Mouse (Mus musculus) CD4-positive helper T cell, adult 2 months (primary cell): ENCODE measurements around the gene Wscd2.
A peak's percentile ranks its signal among the peaks of the same experiment; 100 is the strongest.
"Not testable (repeated sequence)": the region's sequence is repeated elsewhere in the genome, so short reads cannot be mapped to it uniquely, and the experiment has no call there.

Source experiments
- DNase-seq: peaks from one replicate; pipeline ENCODE4 v3.0.0-alpha.2; 2012; ENCODE audit warnings: low read depth, missing footprints, low spot score

Wscd2 gene

GRCm38 (mm10) chr5:113580801-113581200 is 90.7 kb downstream of the Wscd2 start:
- DNase-seq, result no peak

DNA sequence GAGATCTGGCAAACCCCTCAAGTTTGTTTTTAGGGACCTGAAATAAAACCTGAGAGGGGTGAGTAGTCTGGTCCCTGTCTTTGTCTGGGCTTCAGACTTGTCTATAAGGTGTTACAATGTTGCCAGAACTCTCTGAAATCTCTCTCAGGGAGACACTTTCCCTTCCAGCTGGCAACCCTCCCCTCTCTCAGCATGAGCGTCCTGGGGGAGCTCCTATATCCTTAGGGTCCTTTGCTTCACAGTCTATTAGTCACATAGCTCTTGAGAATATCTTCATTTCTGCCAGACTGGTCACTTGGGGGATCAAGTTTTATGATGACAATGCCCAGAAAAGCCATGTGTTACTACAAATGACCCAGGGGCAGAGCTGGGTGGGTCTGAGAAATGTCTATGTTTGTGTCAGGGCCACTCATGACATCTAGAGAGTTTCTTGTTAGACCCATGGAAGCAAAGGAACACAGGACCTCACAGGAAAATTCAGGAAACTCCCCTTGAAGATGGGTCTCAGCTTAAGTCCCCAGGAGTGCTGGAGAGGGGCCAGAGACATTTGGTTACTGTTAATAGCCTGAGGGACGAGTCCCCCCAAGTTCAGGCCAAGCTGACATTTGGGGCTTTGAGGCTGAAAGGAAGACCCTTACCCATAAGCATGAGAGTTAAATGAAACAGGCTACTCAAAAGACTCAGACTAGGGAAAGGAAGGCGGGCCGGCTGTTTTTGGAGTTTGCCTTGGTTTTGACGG is 93.5 kb downstream of the Wscd2 start:
- no peak for DNase-seq

GRCm38 (mm10) chr5:113584439-113584838 is 94.3 kb downstream of the Wscd2 start:
- no peak for DNase-seq

DNA sequence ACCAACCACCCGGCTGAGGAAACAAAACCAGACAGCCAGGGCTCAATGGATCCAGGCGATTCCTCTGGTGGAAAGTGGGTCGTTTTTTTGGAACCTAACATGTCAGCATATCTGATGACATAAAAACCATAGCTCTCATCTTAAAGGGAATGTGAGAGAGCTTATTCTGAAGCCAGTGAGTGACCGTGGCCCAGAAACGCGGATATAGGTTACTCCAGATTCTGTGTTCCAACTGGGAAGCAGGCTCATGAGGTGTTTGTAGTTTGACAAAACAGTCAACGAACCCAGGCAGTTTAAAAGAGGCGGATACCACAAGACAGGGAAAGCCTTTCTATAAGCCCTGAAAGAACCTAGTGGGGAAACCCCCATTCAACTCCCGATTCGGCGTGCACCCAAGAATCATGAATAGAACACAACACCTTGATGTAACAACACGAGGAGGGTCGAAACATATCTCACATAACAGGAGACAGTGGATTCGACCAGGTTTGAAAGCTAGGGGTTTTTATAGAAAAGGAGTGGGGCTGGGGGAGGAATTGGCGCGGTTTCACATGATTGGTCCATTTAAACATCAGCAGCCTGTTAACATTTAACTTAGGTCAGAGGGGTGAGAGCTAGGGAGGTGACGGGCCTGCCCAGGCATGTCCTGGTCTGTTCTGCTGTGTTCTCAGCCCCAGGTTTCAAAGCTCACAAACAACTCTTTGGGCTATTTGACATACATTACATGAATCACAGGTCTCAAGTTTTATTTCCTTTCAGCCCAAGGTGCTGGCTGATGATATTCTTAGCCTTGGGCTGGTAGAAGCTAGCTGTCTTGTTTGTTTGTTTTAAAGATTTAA is 95.7 kb downstream of the Wscd2 start:
- DNase-seq, result not testable (repeated sequence)

DNA sequence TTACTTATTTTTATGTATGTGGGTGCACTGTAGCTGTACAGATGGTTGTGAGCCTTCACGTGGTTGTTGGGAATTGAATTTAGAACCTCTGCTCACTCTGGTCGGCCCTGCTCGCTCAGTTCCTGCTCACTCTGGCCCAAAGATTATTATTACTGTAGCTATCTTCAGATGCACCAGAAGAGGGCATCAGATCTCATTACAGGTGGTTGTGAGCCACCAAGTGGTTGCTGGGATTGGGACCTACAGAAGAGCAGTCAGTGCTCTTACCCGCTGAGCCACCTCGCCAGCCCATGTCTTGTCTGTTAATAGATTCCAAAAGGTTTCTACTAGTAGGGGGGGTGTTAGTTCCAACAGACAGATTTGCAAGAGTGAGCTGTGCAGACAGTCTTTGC is 96.3 kb downstream of the Wscd2 start:
- not testable (repeated sequence) for DNase-seq

DNA sequence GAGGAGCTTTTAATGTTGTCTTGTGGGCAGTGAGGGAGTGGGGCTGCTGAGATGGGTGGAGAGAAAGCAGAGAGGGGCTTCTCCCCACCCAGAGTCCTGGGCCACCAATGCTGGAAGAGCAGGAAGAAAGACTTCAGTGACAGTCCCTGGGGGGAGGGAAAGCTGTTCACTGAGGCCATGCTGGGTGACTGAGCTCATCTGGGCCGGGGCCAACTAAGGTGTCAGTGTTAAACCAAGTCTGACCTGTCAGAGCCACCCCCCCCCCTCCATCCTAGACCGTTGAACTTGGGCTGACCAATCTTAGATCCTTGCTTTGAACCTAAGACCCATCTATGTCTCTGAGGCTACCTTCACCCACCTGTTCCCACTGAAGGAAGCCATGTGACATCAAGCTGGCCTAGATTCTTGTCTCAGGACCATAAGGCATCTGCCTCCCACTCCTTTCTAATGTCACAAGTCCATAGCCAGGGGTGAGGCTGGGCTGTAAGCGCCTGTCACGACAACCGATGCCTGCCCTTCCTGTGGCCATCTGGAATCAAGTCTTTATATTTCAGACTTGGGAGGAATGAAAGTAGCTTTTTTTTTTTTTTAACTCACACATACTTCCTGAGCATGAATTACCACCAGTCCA is 100.0 kb downstream of the Wscd2 start:
- no peak for DNase-seq

DNA sequence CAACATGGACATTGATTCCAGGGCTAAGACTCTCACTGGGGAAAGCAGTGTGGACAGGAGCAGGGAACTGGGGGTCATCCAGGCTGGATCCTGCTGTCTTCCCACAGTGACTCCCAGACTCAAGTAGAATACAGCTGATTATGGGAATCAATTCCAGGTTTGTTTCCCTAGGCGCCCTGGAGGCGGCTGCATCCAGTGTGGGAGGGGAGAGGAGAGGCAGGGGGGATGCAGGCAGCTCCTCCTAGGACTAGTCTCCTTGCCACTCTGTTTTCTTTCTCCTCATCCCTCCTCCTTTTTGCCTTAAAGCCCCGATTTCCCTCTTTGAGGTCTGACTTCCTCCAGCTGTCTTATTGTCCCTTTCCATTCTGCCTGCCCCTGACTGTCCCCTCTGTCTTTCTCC is 101.0 kb downstream of the Wscd2 start:
- DNase-seq, result no peak

GRCm38 (mm10) chr5:113591751-113592230 is 101.7 kb downstream of the Wscd2 start:
- DNase-seq, result peak; percentile 19

DNA sequence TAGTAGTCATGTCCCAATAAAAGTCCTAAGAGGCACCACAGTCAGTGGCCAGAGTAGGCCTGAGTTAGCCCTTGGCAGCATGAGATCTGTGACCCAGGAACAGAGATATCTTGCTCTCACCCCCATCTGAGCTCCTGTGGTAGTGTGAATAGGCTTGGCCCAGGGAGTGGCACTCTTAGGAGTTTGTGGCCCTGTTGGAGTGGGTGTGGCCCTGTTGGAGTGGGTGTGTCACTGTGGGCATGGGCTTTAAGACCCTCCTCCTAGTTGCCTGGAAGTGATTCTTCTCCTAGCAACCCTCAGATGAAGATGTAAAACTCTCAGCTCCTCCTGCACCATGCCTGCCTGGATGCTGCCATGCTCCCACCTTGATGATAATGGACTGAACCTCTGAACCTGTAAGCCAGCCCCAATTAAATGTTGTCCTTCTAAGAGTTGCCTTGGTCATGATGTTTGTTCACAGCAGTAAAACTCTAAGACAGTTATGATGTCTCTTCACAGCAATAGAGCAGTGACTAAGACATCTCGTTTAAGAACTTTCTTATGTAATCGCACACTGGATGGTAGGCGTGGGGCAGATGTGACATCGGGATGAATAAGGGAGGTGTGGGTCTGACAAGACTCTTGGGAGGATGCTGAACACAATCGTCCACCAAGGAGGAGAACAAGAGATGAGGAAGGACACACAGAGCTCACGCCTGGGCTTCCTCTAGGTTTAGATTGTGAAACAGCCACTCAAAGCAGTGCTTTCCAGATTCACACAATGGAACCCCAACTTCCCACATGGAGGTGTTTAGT is 104.0 kb downstream of the Wscd2 start:
- DNase-seq, result no peak

DNA sequence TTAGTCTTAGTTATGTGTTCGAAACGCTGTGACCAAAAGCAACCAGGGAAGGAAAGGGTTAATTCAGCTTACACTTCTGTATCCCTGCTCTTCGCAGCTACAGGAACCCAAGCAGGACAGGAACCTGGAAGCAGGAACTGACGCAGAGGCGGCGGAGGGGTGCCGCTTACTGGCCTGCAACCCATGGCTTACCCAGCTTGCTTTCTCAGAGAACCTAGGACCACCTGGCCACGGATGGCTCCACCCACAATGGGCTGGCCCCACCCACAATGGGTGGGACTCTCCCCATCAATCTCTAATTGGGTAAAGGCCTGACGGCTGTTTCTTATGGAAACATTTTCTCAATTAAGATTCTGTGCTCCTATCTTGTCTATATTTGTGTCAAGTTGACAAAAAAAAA is 106.1 kb downstream of the Wscd2 start:
- DNase-seq, result no peak

DNA sequence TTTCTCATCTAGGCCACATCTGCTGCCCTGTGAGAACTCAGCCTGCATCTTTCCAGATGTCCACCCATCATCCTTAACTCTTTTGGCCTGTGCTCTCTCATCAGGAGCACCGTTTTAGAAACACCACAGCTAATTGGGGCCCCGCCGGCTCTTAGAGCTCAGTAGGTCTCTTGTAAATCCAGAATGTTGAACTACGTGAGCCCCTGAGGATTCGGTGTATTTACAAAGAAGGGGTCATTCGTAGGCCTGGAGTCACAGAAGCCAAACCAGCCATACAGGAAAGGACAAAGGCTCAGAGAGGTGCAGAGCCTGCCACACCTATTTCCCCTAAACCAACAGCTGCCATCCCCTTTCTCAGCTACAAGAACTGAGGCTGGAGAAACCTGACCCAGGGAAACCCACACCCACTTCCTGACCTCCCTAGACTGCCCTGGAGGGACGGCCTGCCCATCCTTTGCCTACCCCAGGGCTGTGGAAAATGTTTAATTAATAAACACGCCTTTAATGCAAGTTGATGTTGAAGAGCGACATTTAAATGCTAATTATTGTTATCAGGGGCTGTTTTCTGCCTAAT is 106.7 kb downstream of the Wscd2 start:
- DNase-seq, result no peak

DNA sequence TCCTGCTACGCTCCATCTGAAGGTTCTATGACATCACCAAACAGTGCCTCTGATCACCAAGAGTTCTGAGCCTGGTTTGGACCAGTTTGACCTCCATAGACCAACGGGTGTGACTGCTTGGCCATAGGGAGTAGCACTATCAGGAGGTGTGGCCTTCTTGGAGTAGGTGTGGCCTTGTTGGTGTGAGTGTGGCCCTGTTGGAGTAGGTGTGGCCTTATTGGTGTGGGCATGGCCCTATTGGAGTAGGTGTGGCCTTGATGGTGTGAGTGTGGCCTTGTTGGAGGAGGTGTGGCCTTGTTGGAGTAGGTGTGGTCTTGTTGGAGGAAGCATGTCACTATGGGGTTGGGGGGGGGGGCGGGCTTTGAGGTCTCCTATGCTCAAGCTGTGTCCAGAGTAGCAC is 110.0 kb downstream of the Wscd2 start:
- no peak for DNase-seq

DNA sequence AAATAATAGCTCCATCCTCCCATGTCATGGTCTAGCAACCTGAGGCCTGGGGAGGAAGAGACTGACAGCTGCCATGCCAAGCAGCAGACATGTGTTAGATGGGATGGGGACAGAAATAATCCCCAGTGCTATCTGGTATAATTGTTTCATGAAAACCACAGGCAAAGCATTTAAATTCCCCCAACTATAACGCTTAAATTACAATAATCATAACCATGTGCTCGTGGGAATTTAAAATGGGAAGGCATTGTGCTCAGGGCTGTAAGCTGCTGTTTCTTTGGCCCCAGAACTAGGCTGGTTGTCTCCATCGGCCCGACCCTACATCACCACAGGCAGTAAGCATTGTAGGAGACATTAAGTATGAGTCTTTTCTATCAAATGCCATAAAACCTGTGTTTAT is 110.7 kb downstream of the Wscd2 start:
- DNase-seq, result no peak

DNA sequence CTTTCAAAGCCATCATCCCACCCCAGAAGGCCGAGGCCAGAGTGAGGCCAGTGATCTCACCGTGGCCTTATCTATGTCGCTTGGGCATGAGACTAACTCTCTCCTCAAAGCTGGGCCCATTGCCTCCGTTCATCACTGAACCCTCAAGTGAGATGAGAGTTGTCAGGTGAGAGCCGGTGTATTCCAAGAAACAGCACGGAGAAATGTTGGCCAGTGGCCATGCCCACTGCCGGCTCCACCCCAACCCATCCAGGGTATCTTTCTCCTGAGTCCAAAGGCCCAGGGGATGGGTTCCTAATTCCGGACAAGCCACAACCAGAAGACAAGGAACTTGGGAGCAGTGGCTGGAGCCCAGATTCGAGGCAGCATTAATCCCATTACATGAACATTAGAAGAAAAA is 113.3 kb downstream of the Wscd2 start:
- no peak for DNase-seq

GRCm38 (mm10) chr5:113604758-113605157 is 114.6 kb downstream of the Wscd2 start:
- DNase-seq, result no peak

DNA sequence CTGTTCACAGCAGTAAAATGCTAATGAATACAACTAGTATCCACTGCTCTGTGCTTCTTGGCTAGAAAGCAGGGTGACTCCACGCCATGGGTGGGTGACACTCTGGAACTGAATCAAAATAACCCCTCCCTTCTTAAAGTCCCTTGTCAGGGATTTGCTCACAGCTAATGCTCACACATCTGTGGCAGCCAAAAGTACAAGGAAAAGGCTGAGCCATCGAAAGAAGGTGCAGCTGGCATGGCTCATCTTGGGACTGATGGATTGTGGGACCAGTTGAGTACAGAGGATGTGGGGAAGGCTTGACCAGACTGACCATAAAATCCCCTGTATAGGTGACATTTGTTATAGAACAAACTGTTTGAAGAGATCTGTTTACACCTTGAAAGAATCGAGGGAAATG is 116.0 kb downstream of the Wscd2 start:
- no peak for DNase-seq

GRCm38 (mm10) chr5:113606961-113607785 is 117.0 kb downstream of the Wscd2 start:
- no peak for DNase-seq

GRCm38 (mm10) chr5:113607941-113608431 is 117.9 kb downstream of the Wscd2 start:
- DNase-seq, result no peak

DNA sequence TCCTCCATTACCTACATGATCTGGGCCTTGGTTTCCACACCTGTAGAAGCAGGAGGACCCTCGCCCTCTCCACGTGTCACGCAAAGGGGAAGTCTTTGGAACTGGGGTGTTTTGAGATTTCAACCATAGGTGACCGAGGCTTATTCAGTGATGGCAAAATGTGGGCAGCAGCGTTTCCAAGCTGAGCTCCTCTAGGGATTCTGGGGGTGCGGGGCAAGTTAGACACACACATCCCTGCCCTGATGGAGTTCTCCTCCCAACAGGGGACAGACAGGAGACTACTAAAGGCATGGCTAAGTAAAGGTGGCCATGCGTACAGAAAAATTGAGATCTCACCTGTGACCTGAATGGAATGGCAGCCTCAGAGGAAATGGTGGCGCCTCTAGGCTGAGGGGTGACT is 118.4 kb downstream of the Wscd2 start:
- DNase-seq, result no peak

DNA sequence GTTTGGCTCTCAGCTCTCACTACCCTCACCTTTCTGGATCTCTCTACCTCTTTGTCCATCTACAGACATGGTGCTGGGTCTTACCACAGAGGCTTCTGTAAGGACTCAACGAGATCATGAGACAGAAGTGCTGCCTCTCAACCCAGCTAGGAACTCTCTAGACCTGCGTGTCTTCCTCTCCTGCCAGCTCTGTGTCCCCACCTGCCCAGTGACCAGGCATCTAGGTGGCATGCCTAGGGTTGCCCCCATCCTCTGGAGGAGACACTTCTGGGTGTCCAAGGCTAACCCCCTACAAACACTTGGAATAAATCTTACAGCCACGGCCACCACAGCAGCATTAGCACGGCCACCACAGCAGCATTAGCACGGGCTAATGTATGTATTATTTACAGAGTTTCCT is 119.8 kb downstream of the Wscd2 start:
- no peak for DNase-seq
